Mouse (Mus musculus) small intestine, adult 2 months (tissue): ENCODE measurements around the gene Gp1ba. TPM values are rescaled to one million over a fixed set of nuclear protein-coding genes. Genes with fewer than 3 reads are reported as not detected.

ENCODE experiments used
- H3K27ac ChIP-seq: fragments of 200-500 bp; 2 replicates; pipeline ENCODE4 v1.5.1; 2012; ENCODE audit warnings: low read depth, low read length, control low read depth, inconsistent platforms; ENCODE audit not compliant: insufficient read depth
- H3K27me3 ChIP-seq: fragments of 200-500 bp; 2 replicates; pipeline ENCODE4 v1.6.1; 2012; ENCODE audit warnings: mild to moderate bottlenecking, moderate library complexity, low read length, inconsistent platforms; ENCODE audit not compliant: control insufficient read depth, insufficient read depth
- H3K36me3 ChIP-seq: fragments of 200-500 bp; 2 replicates; pipeline ENCODE4 v1.6.1; 2012; ENCODE audit warnings: mild to moderate bottlenecking, low read length, control low read depth, inconsistent platforms; ENCODE audit not compliant: control insufficient read depth, insufficient read depth
- H3K4me1 ChIP-seq: fragments of 200-500 bp; 2 replicates; pipeline ENCODE4 v1.6.1; 2012; ENCODE audit warnings: low read length, inconsistent platforms, mixed read lengths; ENCODE audit not compliant: control insufficient read depth, insufficient read depth, insufficient read length
- H3K4me3 ChIP-seq: fragments of 200-500 bp; 2 replicates; pipeline ENCODE4 v1.5.1; 2012; ENCODE audit warnings: low read depth, mild to moderate bottlenecking, control low read depth, inconsistent platforms, low read length, moderate library complexity
- CTCF ChIP-seq: fragments of 200-500 bp; IDR thresholded peaks from 2 replicates; pipeline ENCODE4 v1.5.1; 2012; ENCODE audit warnings: low read depth, mild to moderate bottlenecking, control low read depth, inconsistent platforms, low read length, moderate library complexity, mixed read lengths; ENCODE audit not compliant: insufficient replicate concordance, insufficient read length; ENCODE audit errors: extremely low read depth
- POLR2A ChIP-seq: fragments of 200-500 bp; IDR thresholded peaks from 2 replicates; pipeline ENCODE4 v1.6.1; 2012; ENCODE audit warnings: low read depth, mild to moderate bottlenecking, control low read depth, inconsistent platforms, low read length, moderate library complexity
- WGBS: fragments of 180-500 bp; shearing (Covaris S2); methylation state at CpG from one replicate; pipeline ENCODE4 v1.1.7; 2018; 5-methylcytosine and 5-hydroxymethylcytosine counted together
- polyA plus RNA-seq: library from polyadenylated mRNA; depleted of rRNA; stranded (reverse); fragments of >200 nt; gene quantifications from 2 replicates; pipeline ENCODE4 v1.2.3, GENCODE M21; 2012

Gp1ba gene
- polyA plus RNA-seq, 1 experiment: 0.04 TPM

GRCm38 (mm10) chr11:70629557-70629956 is 9.4 kb upstream of the Gp1ba start:
- no peaks in the 10 kb centered on the region for H3K36me3 ChIP-seq
- no peak overlapping the region for H3K4me3 ChIP-seq
- H3K27ac ChIP-seq: peak overlapping the region; percentile 93; the same call in 1 of the 2 replicates
- H3K4me1 ChIP-seq: peaks cover 13% of the 10 kb centered on the region; the same call in 1 of the 2 replicates
- no peak for TF ChIP-seq CTCF
- WGBS: 26% methylated on average over 5 of the region's 5 CpGs
- H3K27me3 ChIP-seq: no peaks in the 10 kb centered on the region

- H3K27me3 ChIP-seq: no peaks in the 10 kb centered on the region
- H3K4me3 ChIP-seq: no peak overlapping the region
- H3K27ac ChIP-seq: peak overlapping the region; percentile 93
- 28% methylated on average over 7 of the region's 7 CpGs for WGBS
- peaks cover 13% of the 10 kb centered on the region; the same call in 1 of the 2 replicates for H3K4me1 ChIP-seq
- no peak for TF ChIP-seq CTCF
- peak; percentile 61; the same call in 1 of the 2 replicates for TF ChIP-seq POLR2A
- H3K36me3 ChIP-seq: no peaks in the 10 kb centered on the region
Observed at GRCm38 (mm10) chr11:70630129-70630528, 8.8 kb upstream of the Gp1ba start.

DNA sequence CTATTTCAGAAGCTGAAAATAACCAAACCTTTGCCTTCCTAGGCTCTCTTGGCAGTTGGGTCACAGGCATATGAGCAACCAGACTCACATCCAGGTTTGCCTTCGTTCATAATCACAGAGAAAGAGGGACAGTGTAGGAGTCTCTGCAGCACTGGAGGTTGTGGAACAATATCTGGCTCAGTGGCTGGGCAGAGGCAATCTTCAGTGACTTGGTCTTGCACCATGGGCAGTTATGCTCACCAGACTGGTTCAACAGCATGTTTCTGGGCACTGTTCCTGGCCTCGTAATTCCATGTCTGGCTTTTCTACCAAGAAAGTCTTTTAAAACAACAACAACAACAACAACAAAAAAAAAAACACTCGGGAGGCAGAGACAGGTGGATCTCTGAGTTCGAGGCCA is 3.3 kb upstream of the Gp1ba start:
- TF ChIP-seq POLR2A (no peak), CTCF (no peak)
- WGBS: 69% methylated on average over 4 of the region's 4 CpGs
- Histone ChIP-seq H3K36me3 (no peaks in the 10 kb centered on the region), H3K4me1 (no peaks in the 10 kb centered on the region), H3K27ac (no peak overlapping the region), H3K4me3 (no peak overlapping the region), H3K27me3 (no peaks in the 10 kb centered on the region)

GRCm38 (mm10) chr11:70637764-70638163 is 1.2 kb upstream of the Gp1ba start:
- Histone ChIP-seq H3K4me3 (no peak overlapping the region), H3K27ac (no peak overlapping the region), H3K36me3 (no peaks in the 10 kb centered on the region), H3K4me1 (no peaks in the 10 kb centered on the region), H3K27me3 (no peaks in the 10 kb centered on the region)
- TF ChIP-seq CTCF (no peak), POLR2A (no peak)
- 97% methylated on average over 1 of the region's 1 CpGs for WGBS

- 85% methylated on average over 1 of the region's 1 CpGs for WGBS
- H3K27me3 ChIP-seq: no peaks in the 10 kb centered on the region
- no peaks in the 10 kb centered on the region for H3K4me1 ChIP-seq
- H3K27ac ChIP-seq: no peak overlapping the region
- no peak overlapping the region for H3K4me3 ChIP-seq
- peaks cover 3% of the 10 kb centered on the region; the same call in 1 of the 2 replicates for H3K36me3 ChIP-seq
- TF ChIP-seq CTCF: no peak
- TF ChIP-seq POLR2A: no peak
Observed at GRCm38 (mm10) chr11:70638293-70638692, 629 bp upstream of the Gp1ba start.

DNA sequence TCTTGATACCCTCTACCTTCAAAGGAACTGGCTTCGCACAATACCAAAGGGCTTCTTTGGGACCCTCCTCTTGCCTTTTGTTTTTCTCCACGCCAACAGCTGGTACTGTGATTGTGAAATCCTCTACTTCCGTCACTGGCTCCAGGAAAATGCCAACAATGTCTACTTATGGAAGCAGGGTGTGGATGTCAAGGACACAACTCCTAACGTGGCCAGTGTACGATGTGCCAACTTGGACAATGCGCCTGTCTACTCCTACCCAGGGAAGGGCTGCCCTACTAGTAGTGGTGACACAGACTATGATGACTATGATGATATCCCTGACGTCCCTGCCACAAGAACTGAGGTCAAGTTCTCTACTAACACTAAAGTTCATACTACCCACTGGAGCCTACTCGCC is 1.1 kb downstream of the Gp1ba start:
- 62% methylated on average over 8 of the region's 8 CpGs for WGBS
- Histone ChIP-seq H3K4me3 (no peak overlapping the region), H3K27me3 (no peaks in the 10 kb centered on the region), H3K36me3 (peaks cover 11% of the 10 kb centered on the region), H3K4me1 (no peaks in the 10 kb centered on the region), H3K27ac (no peak overlapping the region)
- TF ChIP-seq CTCF (no peak), POLR2A (no peak)

- Histone ChIP-seq H3K27ac (no peak overlapping the region), H3K4me1 (peaks cover 6% of the 10 kb centered on the region; the same call in 1 of the 2 replicates), H3K36me3 (peaks cover 20% of the 10 kb centered on the region), H3K27me3 (no peaks in the 10 kb centered on the region), H3K4me3 (no peak overlapping the region)
- 80% methylated on average over 7 of the region's 7 CpGs for WGBS
- no peak for TF ChIP-seq CTCF
- no peak for TF ChIP-seq POLR2A
Observed at GRCm38 (mm10) chr11:70641241-70641640, 2.3 kb downstream of the Gp1ba start.
